Mouse (Mus musculus): Measurements from ENCODE around the gene Prpsap2. TPM values are rescaled to one million over a fixed set of nuclear protein-coding genes. Genes with fewer than 3 reads are reported as not detected.

Prpsap2 gene
- polyA plus RNA-seq, 1 experiment, result 22.0 TPM

- Histone ChIP-seq H3K4me1 (ENCODE audit: control insufficient read depth, insufficient read depth, insufficient read length, low read length) (no peaks in the 10 kb centered on the region), H3K27ac (replicated peaks; ENCODE audit: low read depth, low read length) (no peak overlapping the region), H3K4me3 (ENCODE audit: insufficient read depth, low read depth, low read length) (no peak overlapping the region)
These were observed 62.0 kb downstream of the Prpsap2 start for GRCm38 (mm10) chr11:61699933-61700332.

- Histone ChIP-seq H3K4me3 (ENCODE audit: insufficient read depth, low read depth, low read length) (no peak overlapping the region), H3K27ac (replicated peaks; ENCODE audit: low read depth, low read length) (no peak overlapping the region), H3K4me1 (ENCODE audit: control insufficient read depth, insufficient read depth, insufficient read length, low read length) (no peaks in the 10 kb centered on the region)
These were observed 62.4 kb downstream of the Prpsap2 start for GRCm38 (mm10) chr11:61699460-61699859.

DNA sequence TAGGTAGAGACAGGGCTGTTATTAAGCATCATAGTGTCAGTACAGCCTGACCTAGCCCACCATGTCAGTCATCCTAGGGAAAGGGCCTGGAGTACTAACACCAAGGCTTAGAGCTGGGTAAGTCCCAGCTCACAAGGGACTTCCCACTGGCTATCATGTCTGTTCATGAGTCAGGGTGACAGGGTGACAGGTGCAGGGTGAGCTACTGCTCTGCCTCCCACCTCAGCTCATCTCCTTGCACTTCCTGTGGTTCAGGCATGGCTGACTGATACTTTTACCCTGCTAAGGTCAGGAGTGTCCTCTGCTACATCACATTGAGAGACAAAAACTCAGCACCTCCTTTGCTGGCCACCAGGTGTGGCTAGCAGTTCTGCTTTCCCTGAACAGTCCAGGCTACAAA is 63.0 kb downstream of the Prpsap2 start:
- Histone ChIP-seq H3K4me3 (ENCODE audit: insufficient read depth, low read depth, low read length) (no peak overlapping the region), H3K27ac (replicated peaks; ENCODE audit: low read depth, low read length) (no peak overlapping the region), H3K4me1 (ENCODE audit: control insufficient read depth, insufficient read depth, insufficient read length, low read length) (no peaks in the 10 kb centered on the region)

DNA sequence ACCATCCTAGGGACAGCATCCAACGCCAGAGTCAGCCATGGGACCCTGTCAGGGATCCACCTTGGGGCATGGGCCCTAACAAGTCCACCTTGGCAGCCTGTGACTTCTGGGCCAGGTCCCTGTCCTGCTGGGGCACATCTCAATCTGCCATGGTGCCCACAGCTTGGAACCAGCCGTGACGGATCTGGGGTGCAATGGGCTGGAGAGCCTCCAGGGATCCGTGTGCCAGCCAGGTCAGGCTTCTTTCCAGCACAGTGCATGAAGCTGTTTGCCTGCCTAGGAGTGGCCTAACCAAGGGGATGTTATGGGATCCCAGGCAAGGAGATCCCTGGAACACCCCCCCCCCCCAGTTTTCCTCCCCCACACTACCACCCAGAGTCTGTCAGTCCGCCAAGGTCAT is 68.9 kb downstream of the Prpsap2 start:
- H3K4me1 ChIP-seq (ENCODE audit: control insufficient read depth, insufficient read depth, insufficient read length, low read length), result no peaks in the 10 kb centered on the region
- H3K27ac ChIP-seq (replicated peaks; ENCODE audit: low read depth, low read length), result no peak overlapping the region
- H3K4me3 ChIP-seq (ENCODE audit: insufficient read depth, low read depth, low read length), result no peak overlapping the region

DNA sequence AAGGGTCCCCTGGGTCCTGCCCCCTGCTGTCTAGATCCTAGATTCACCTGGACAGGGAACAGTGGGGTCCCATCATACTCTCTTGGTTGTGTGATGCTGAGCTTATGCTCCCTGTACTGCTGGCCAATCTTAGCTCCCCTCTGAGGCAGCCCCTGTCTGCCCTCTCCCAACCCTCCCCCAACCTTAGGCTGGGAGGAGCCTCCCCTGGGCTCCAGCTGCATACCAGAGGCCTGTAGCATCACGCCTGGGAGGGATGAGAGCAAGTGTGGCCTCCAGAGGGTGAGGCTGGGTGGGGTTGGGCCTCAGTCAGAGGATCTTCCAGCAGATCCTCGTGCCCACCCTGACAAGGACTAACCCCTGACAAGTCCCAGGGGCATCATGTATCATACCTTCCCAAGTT is 74.3 kb downstream of the Prpsap2 start:
- no peak overlapping the region for H3K27ac ChIP-seq (replicated peaks; ENCODE audit: low read depth, low read length)
- peaks cover 9% of the 10 kb centered on the region for H3K4me1 ChIP-seq (ENCODE audit: control insufficient read depth, insufficient read depth, insufficient read length, low read length)
- H3K4me3 ChIP-seq (ENCODE audit: insufficient read depth, low read depth, low read length), result no peak overlapping the region

- Histone ChIP-seq H3K27ac (replicated peaks; ENCODE audit: low read depth, low read length) (no peak overlapping the region), H3K4me3 (ENCODE audit: insufficient read depth, low read depth, low read length) (no peak overlapping the region), H3K4me1 (ENCODE audit: control insufficient read depth, insufficient read depth, insufficient read length, low read length) (peaks cover 9% of the 10 kb centered on the region)
These were observed 74.9 kb downstream of the Prpsap2 start for GRCm38 (mm10) chr11:61686906-61687453.

- Histone ChIP-seq H3K4me1 (ENCODE audit: control insufficient read depth, insufficient read depth, insufficient read length, low read length) (peaks cover 9% of the 10 kb centered on the region), H3K27ac (replicated peaks; ENCODE audit: low read depth, low read length) (no peak overlapping the region), H3K4me3 (ENCODE audit: insufficient read depth, low read depth, low read length) (no peak overlapping the region)
These were observed 75.7 kb downstream of the Prpsap2 start for GRCm38 (mm10) chr11:61686141-61686540.

DNA sequence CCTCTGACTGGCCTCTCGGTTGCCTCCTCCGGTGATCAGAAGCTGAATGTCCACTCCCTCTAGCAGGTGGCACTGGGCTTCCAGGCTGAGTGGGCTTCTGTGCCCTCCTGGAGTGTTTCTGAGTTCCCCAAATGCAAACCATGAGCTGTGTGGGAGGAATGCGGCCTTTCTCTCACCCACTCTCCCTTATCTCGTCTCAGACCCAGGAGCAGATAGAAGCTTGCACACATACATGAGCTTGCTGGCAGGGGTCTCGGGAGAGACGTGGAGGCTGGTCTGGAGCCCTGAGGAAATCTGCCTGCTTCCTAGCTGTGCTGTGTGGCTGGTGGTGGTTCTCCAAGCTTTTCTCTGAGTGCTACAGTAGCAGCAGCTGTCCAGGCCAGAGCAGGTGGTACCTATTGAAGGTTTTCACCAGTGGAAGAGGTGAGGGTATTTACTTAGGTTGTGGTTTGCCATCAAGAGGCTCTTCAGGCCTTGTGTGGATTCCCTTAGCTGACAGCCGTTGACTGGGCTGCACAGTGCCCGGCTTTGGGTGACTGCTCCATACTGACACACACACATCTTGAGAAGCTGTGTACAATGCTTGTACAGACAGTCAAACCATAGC is 76.7 kb downstream of the Prpsap2 start:
- Histone ChIP-seq H3K27ac (replicated peaks; ENCODE audit: low read depth, low read length) (no peak overlapping the region), H3K4me1 (ENCODE audit: control insufficient read depth, insufficient read depth, insufficient read length, low read length) (peaks cover 9% of the 10 kb centered on the region), H3K4me3 (ENCODE audit: insufficient read depth, low read depth, low read length) (peak overlapping the region; percentile 65)

- Histone ChIP-seq H3K4me1 (ENCODE audit: control insufficient read depth, insufficient read depth, insufficient read length, low read length) (peaks cover 9% of the 10 kb centered on the region), H3K27ac (replicated peaks; ENCODE audit: low read depth, low read length) (no peak within 1 kb of the TSS)
These were observed 77.8 kb downstream of the Prpsap2 start, which contains the start of gene Fam83g for GRCm38 (mm10) chr11:61683907-61684731. TSS of gene Fam83g (plus strand) at chr11:61684091.

More at GRCm38 (mm10) chr11:61683907-61684731, 77.8 kb downstream of the Prpsap2 start, which contains the start of gene Fam83g:
- H3K4me3 ChIP-seq (ENCODE audit: insufficient read depth, low read depth, low read length), result peak within 1 kb of the TSS; percentile 65

Other genes starting within 250 kb of the Prpsap2 start
- gene Epn2, start 182.4 kb downstream of the Prpsap2 start, polyA plus RNA-seq (2012; ENCODE audit: insufficient read depth, insufficient read length, missing spikeins), result 20.2 and 29.1 TPM in 2 replicates
- gene Grap, start 108.8 kb downstream of the Prpsap2 start, polyA plus RNA-seq (2012; ENCODE audit: insufficient read depth, insufficient read length, missing spikeins), result 5.8 and 8.6 TPM in 2 replicates
- 0.63 and 1.1 TPM in 2 replicates for gene Fam83g, start 78.0 kb downstream of the Prpsap2 start, polyA plus RNA-seq (2012; ENCODE audit: insufficient read depth, insufficient read length, missing spikeins)
- gene Slc5a10, start 41.3 kb downstream of the Prpsap2 start, polyA plus RNA-seq (2012; ENCODE audit: insufficient read depth, insufficient read length, missing spikeins), result not detected in 2 replicates
- 15.5 and 21.6 TPM in 2 replicates for gene Ulk2, start 93.0 kb upstream of the Prpsap2 start, polyA plus RNA-seq (2012; ENCODE audit: insufficient read depth, insufficient read length, missing spikeins)
- 10.1 and 12.4 TPM in 2 replicates for gene Akap10, start 168.2 kb upstream of the Prpsap2 start, polyA plus RNA-seq (2012; ENCODE audit: insufficient read depth, insufficient read length, missing spikeins)
- 0.58 and 2.5 TPM in 2 replicates for gene Specc1, start 194.7 kb upstream of the Prpsap2 start, polyA plus RNA-seq (2012; ENCODE audit: insufficient read depth, insufficient read length, missing spikeins)